Mouse (Mus musculus) adrenal gland, postnatal 36 days (tissue): ENCODE results near the gene Defb20. TPM values are rescaled to one million over a fixed set of nuclear protein-coding genes. Genes with fewer than 3 reads are reported as not detected.
A peak's percentile ranks its signal among the peaks of the same experiment; 100 is the strongest.
"Not testable (repeated sequence)": the region's sequence is repeated elsewhere in the genome, so short reads cannot be mapped to it uniquely, and the experiment has no call there.

Source experiments
- DNase-seq, 2 experiments: peaks; one replicate each; pipeline ENCODE4 v3.0.0; 2021; ENCODE audit warnings: mixed read lengths in 1 of 2
- long read RNA-seq, 2 experiments: library from polyadenylated mRNA; stranded (forward); transcript quantifications; one replicate each; pipeline ENCODE4 v2.0.0; 2021; ENCODE audit warnings: borderline sequencing depth in 2 of 2
- total RNA-seq, 2 experiments: library from RNA; stranded (reverse); gene quantifications; 2 replicates each; pipeline ENCODE4 v1.2.3; 2021

Gene Defb20
- not detected for total RNA-seq
- long read RNA-seq, experiment 1 = 0 reads
- long read RNA-seq, experiment 2 = 0 reads

DNA sequence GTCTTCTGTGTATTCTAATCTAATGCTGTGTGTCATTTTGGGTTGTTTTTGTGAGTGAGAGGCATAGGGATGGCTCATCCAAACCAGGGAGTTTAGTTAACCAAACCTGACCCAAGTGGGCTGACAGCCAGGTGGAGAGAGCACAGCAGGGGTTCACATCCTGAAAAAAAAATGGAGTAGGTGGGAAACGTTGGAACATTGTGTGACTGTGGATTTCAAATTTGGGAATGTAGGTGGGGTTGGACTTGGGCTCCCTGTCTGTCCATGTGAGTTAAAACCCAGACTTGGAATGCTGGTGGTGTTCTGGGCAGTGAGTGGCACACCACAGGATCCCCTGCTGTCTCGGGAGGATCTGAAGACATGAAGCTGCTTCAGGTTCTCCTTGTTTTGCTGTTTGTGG is at the start of gene Defb20:
Defb20 (plus strand) TSS at position 301 of the 400 bp plus-strand sequence.
- no peak for DNase-seq

DNA sequence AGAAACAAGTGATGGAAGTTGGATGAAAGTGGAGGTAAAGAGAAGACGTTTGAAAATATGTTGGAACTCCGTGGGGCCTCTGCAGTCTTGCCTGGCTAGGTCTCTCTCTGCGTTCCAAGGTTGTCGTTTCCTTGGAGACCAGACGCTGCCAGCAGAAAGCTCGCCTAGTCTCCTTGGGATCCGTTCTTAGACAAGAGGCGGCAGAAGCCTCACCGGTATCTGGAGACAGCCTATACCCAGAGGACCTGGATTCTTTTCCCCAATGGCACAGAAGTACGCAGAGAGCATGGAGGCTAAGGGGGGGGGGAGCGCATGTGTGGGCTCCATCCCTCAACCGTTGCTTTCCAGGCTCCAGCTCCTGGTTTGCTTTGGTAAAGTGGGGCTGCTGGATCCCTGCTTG is 49.4 kb upstream of the Defb20 start:
- peak; percentile 54 to 65 for DNase-seq

GRCm38 (mm10) chr2:152428481-152428880 is 48.4 kb upstream of the Defb20 start:
- DNase-seq = not testable (repeated sequence)

DNA sequence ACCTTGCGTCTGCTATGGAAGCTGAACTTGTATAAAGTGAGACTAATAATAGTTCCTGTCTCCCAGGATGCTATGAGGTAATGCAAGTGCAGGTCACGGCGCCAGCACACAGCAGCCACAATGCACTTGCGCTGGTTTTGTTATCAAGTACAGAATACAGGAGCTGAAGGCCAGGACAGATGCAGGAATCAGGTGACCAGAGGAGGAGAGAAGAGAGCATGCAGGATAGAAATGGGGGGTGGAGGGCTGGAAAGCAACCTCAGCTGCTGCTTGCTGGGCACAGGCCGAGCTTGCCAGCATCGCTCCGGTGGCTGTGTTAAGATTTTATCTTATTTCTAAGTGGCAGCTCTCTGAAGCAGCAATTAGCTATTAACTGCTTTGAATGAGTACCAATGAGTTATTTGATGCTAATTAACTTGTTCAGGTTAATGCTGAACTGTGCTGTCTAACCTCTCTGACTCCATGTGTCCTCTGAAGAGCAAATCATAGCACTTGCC is 40.4 kb upstream of the Defb20 start:
- DNase-seq = no peak

DNA sequence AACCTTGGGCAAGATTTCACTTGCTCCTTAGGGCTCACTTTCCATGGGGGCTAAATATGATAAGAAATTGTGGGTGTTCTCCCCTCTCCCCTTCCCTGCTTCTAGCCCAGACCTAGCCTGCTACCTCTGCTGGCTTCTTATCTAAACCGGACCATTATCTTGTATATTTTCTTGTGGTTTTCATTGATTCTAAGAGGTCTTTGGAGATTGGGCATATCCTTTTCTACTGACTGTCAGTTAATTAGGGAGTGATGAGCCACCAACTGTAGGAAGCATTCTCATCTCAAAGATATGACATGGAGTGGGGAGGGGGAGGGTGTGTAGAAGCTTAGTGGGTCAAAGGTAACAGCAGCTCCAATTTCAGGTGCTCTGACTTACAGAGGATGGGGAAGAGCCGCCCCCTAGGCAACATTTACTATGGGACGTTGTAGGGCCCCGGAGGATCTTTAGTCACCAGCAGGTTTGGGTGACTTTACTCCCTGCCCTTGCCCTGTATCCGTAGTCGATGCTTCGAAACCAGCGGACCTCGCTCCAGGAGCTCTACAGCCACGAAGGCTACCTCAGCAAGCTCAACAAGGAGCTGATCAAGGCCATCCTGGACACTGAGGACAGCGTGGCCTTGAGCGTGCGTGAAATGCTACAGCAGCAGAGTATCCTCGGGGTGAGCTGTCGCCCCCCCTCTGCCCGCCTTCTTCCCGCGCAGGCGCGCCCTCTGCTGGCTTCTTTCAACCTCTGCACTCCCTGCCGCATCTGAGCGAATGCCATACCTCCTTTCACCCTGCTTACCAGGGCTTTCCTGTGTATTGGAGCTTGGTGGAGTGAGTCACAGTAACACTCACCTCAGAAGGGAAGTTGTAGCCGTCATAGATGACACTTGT is 39.6 kb upstream of the Defb20 start:
- DNase-seq = peak; percentile 89 to 92

- DNase-seq = no peak
Observed at GRCm38 (mm10) chr2:152438963-152439362, 37.9 kb upstream of the Defb20 start.

- DNase-seq = no peak
Observed at GRCm38 (mm10) chr2:152439833-152440232, 37.0 kb upstream of the Defb20 start.

DNA sequence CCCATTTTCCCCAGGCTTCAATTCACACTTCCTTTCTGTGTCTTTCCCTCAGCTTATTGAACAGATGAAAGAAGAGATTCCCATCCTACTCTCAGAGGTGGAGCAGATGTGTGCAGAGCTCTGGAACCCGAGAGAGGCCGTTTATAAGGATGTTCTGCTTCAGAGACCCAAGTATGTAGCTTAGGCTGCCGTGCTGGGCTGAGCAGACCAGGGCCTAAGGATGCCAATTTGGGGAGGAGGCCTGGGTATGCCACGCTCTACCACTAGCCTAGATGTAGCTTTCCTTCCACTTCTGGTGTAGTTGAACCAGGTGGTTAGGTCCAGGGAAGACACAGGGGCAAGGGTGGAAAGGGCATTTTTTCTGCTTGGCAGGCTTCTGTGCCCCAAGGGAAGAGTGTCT is 34.5 kb upstream of the Defb20 start:
- no peak for DNase-seq

DNA sequence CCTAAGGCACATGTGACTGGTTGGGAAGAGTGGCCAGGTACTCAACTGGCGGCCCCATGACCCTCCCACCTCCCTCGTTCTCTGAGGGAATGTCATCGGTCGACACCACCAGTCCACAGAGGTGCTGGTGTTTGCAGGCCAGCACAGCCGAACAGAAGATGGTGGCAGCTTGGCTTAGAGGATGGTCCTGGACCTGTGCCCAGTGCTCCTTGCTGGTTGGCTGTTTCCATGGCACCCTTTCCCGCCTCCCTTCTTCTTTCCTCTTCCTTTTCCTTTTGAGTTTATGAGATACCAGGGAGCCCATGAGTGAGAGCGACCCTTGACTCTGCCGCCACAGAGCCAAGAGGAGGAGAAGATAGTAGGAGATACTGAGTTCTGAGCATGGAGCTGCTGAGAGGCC is 33.6 kb upstream of the Defb20 start:
- DNase-seq = no peak

DNA sequence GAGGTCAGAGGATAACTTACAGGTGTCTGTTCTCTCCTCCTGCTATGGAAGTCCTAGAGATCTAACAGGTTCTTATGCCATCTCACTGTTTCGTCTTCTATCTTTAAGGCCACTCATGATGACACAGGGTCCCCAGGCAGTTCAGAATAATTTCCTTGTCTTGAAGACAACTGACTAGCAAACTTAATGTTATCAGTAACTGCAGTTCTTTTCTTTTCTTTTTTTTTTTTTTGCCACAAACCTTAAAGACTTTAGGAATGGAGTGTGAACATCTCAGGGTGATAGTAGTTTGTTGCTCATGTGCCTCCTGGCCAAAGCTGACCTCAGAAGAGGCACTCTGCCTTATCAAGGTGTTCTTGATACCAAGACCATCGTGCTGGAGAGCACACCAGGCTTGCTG is 30.2 kb upstream of the Defb20 start:
- DNase-seq = no peak

DNA sequence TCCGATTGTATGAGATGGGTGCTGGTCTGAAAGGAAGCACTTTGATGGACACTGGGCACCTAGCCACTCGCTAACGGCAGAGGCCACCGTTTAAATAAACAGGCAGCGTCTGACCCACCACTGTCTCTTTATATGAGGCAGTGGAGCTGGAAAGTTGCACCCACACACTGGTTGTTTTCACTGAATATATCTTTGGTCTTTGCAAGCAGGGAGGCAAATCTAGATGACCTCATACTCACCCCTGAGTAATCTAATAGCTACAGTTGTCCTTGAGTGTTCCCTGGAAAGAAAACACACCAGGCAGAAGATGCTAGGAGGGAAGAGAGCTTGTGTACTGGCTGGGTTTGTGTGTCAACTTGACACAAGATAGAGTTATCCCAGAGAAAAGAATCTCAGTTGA is 29.4 kb upstream of the Defb20 start:
- no peak for DNase-seq

DNA sequence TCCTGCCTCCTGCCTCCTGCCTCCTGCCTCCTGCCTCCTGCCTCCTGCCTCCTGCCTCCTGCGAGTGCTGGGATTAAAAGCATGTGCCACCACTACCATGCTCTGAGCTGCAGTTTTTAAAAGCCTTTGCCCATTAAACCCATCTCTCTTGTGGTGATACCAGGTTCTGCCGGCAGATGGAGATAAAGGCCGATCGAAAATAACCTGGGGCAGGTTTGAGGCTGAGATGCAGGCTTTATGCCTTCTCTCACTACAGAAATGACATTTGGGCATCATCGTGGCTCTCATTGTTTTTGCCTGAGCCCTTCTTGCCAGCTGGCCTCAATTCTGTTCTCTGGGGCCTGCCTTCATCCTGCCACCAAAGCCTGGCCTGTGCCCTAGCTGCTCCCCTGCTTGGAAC is 26.6 kb upstream of the Defb20 start:
- peak; percentile 62 to 66 for DNase-seq

- no peak for DNase-seq
Observed at GRCm38 (mm10) chr2:152452101-152452781, 24.6 kb upstream of the Defb20 start.

DNA sequence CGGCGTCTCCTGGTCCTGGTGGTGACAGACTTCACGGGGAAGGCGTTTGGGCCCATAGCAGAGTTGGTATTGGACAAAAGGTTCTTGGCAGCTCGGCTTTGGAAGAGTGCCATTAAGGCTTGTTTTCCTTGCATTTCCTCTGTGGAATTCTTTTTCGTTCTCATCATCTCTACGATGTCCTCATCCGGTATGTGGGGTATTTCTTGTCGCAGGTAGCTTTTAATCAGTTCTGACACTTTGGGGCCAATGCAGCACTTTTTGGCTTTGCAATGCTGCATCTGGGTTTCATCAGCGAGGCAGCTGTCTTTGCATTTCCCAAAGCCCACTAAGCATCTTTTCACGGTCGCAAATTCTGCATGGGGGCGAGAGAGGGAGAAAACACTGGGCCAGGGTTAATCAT is 17.6 kb upstream of the Defb20 start:
- DNase-seq = no peak

- no peak for DNase-seq
Observed at GRCm38 (mm10) chr2:152464570-152465150, 12.2 kb upstream of the Defb20 start, which contains the start of gene Defb23. Defb23 (minus strand) TSS chr2:152464620.

- DNase-seq = peak; percentile 40 to 61
Observed at GRCm38 (mm10) chr2:152470973-152471372, 5.9 kb upstream of the Defb20 start.

- DNase-seq = no peak
Observed at GRCm38 (mm10) chr2:152472434-152472833, 4.4 kb upstream of the Defb20 start.

DNA sequence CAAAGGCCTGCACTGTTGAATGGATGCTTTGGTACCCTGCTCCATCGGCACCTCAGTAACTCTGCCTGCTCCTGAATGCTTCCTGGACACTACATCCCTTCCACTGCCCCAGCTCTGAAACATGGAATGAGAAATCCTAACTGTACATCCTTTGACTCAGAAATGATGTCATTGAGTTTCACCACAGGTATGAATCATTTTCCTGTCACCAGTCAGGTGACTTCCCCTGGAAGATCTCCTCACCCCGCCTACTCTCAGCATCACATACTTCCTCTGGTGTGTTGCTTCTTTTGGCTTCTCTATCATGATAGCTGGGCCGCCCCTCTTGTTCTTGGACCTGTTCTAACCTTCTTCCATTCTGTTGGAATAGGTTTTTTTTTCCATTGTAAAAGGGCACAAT is 4.0 kb downstream of the Defb20 start:
- DNase-seq = no peak

DNA sequence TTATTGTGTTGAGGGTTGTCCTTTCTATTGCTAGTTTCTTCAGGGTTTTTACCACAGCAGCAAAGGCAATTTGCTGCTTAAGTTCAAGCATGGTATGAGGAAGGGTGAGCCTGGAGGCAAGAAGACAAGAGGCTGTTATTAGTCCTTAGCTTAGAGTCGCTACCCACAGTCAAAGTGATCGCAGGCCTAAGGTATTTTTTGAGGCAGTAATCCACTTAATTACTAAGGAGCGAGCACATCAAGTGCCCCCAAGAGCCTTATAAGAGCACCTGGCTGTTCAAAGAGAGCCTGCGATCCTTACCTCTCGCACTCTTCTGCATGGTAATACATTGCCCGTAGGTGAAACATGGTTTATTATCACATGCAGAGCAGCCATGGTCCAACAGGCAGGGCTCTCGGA is 4.9 kb downstream of the Defb20 start:
- DNase-seq = no peak

GRCm38 (mm10) chr2:152487024-152487423 is 10.2 kb downstream of the Defb20 start:
- no peak for DNase-seq

GRCm38 (mm10) chr2:152490038-152490437 is 13.2 kb downstream of the Defb20 start, which contains the start of gene Defb22:
Defb22 (minus strand) TSS chr2:152490138.
- DNase-seq = no peak

DNA sequence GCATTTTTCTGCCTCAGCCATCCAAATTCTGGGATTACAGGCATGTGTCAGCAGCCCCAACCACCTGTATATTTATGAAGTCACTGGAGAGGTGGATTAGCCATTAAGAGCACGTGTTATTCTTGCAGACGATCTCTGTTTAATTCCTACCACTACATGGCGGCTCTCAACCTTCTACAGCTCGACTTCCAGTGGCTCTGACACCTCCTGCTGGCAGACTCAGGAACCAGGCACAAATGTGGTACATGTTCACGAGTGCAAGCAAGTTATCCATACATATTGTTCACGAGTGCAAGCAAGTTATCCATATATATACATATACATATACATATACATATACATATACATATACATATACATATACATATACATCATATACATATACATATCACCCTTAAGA is 16.3 kb downstream of the Defb20 start:
- DNase-seq = no peak

DNA sequence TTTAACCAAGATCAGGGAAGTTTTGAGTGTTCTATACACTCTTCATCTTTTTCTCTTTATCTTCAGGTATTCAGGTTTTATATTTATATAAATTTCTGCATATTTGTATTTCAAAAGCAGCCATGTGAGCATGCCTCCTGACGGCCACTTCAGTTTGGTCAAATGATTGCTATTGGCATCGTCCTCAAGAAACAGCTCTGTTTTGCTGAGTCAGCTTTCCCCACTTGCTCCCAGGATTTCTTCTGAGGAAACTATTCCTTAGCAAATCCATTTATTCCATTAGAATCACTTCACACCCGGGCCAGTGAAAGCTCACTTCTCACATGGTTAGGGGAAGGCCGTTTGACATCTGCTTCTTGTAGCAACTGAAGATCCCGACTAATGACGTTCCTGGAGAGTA is 21.2 kb downstream of the Defb20 start:
- no peak for DNase-seq
